Mouse (Mus musculus): ENCODE results near the gene Zfp872. TPM values are rescaled to one million over a fixed set of nuclear protein-coding genes. Genes with fewer than 3 reads are reported as not detected.

Gene Zfp872
- total RNA-seq (2012; rRNA removed) = not detected in 2 replicates
- not detected for polyA plus RNA-seq (2012; ENCODE audit: insufficient read depth in 1 of 2, insufficient read length in 2 of 2, low read depth in 1 of 2, low replicate concordance in 2 of 2, missing spikeins in 1 of 2)

GRCm38 (mm10) chr9:22188025-22188611 is at the start of gene Zfp872:
Zfp872 (plus strand) TSS chr9:22188090.
- TF ChIP-seq SMC3 (IDR thresholded peaks at IDR 0.05; ENCODE audit: low read depth, low read length) (no peak), POLR2AphosphoS2 (IDR thresholded peaks at IDR 0.05; ENCODE audit: low read length) (no peak), ETS1 (IDR thresholded peaks at IDR 0.05; ENCODE audit: low read depth, low read length) (no peak), TBP (IDR thresholded peaks at IDR 0.05; ENCODE audit: low read depth, low read length) (no peak), SIN3A (IDR thresholded peaks at IDR 0.05; ENCODE audit: low read length) (no peak), MXI1 (IDR thresholded peaks at IDR 0.05; ENCODE audit: low read depth, low read length) (no peak), BHLHE40 (IDR thresholded peaks at IDR 0.05; ENCODE audit: borderline replicate concordance, low read depth, low read length) (no peak), POLR2A (IDR thresholded peaks at IDR 0.05; ENCODE audit: control insufficient read depth in 1 of 2, insufficient read depth in 1 of 2, low read depth in 1 of 2, low read length in 2 of 2, poor library complexity in 1 of 2) (no peak), GABPA (IDR thresholded peaks at IDR 0.05; ENCODE audit: low read depth, low read length) (no peak)
- DNase-seq (ENCODE audit: low read depth, low spot score) = no peak
- Histone ChIP-seq H3K9me3 (replicated peaks; ENCODE audit: insufficient read depth, low read length) (no peaks in the 10 kb centered on the region), H3K27me3 (ENCODE audit: control insufficient read depth in 1 of 2, insufficient read depth in 2 of 2, low read length in 2 of 2) (peaks cover 0 to 6% of the 10 kb centered on the region in 2 experiments; a peak in 2 of 4 replicates), H3K9ac (ENCODE audit: control insufficient read depth, low read depth, low read length, poor library complexity, severe bottlenecking) (no peak within 1 kb of the TSS), H3K79me2 (ENCODE audit: control insufficient read depth, insufficient read depth, low read length, poor library complexity) (no peaks in the 10 kb centered on the region), H3K4me1 (ENCODE audit: control insufficient read depth in 1 of 2, insufficient read depth in 2 of 2, low read length in 2 of 2) (no peaks in the 10 kb centered on the region), H3K4me3 (ENCODE audit: control insufficient read depth in 1 of 2, insufficient read depth in 1 of 2, low read depth in 2 of 2, low read length in 2 of 2) (no peak within 1 kb of the TSS), H3K36me3 (ENCODE audit: control insufficient read depth in 1 of 2, insufficient read depth in 2 of 2, low read length in 2 of 2) (no peaks in the 10 kb centered on the region), H3K27ac (ENCODE audit: control insufficient read depth, low read depth, low read length) (no peak within 1 kb of the TSS)

- peak; percentile 82 for DNase-seq (ENCODE audit: low read depth, low spot score)
- Histone ChIP-seq H3K9ac (ENCODE audit: control insufficient read depth, low read depth, low read length, poor library complexity, severe bottlenecking) (no peak overlapping the region), H3K79me2 (ENCODE audit: control insufficient read depth, insufficient read depth, low read length, poor library complexity) (no peaks in the 10 kb centered on the region), H3K36me3 (ENCODE audit: control insufficient read depth in 1 of 2, insufficient read depth in 2 of 2, low read length in 2 of 2) (peaks cover 0 to 33% of the 10 kb centered on the region in 2 experiments; a peak in 2 of 4 replicates), H3K27me3 (ENCODE audit: control insufficient read depth in 1 of 2, insufficient read depth in 2 of 2, low read length in 2 of 2) (no peaks in the 10 kb centered on the region), H3K27ac (ENCODE audit: control insufficient read depth, low read depth, low read length) (no peak overlapping the region), H3K4me3 (ENCODE audit: control insufficient read depth in 1 of 2, insufficient read depth in 1 of 2, low read depth in 2 of 2, low read length in 2 of 2) (no peak overlapping the region), H3K9me3 (replicated peaks; ENCODE audit: insufficient read depth, low read length) (no peaks in the 10 kb centered on the region), H3K4me1 (ENCODE audit: control insufficient read depth in 1 of 2, insufficient read depth in 2 of 2, low read length in 2 of 2) (peaks cover 18 to 36% of the 10 kb centered on the region in 2 experiments)
- TF ChIP-seq USF2 (IDR thresholded peaks at IDR 0.05; ENCODE audit: borderline replicate concordance in 1 of 2, insufficient read depth in 1 of 2, low read depth in 1 of 2, low read length in 2 of 2) = 0 out of 4 replicates have a peak, but pooled peaks of 1 of the 2 experiments have one; percentile 32
- peak; percentile 61 for TF ChIP-seq SMC3 (IDR thresholded peaks at IDR 0.05; ENCODE audit: low read depth, low read length)
- peak; percentile 35 for TF ChIP-seq ZC3H11A (IDR thresholded peaks at IDR 0.05; ENCODE audit: low read depth, low read length)
- peak; percentile 64 for TF ChIP-seq RAD21 (IDR thresholded peaks at IDR 0.05; ENCODE audit: low read depth, low read length)
- TF ChIP-seq MAX (IDR thresholded peaks at IDR 0.05; ENCODE audit: low read length) = peak; percentile 88
- no peak for TF ChIP-seq UBTF (IDR thresholded peaks at IDR 0.05; ENCODE audit: borderline replicate concordance, insufficient read depth, low read depth, low read length)
- TF ChIP-seq MYC (IDR thresholded peaks at IDR 0.05; ENCODE audit: low read depth, low read length) = 0 out of 2 replicates have a peak, but pooled peaks have one; percentile 67
- no peak for TF ChIP-seq POLR2AphosphoS5 (IDR thresholded peaks at IDR 0.05; ENCODE audit: borderline replicate concordance, low read depth, low read length)
- TF ChIP-seq USF1 (IDR thresholded peaks at IDR 0.05; ENCODE audit: low read depth, low read length) = peak; percentile 85
- peak; percentile 89 to 100 (median 97) for TF ChIP-seq CTCF (IDR thresholded peaks at IDR 0.05 in 2 of 3, conservative IDR thresholded peaks at IDR 0.05 in 1 of 3; ENCODE audit: control insufficient read depth in 1 of 3, insufficient read depth in 1 of 3, low read depth in 2 of 3, low read length in 3 of 3, poor library complexity in 1 of 3, severe bottlenecking in 1 of 3)
- no peak for TF ChIP-seq E2F4 (IDR thresholded peaks at IDR 0.05; ENCODE audit: borderline replicate concordance, low read depth, low read length)
- no peak for TF ChIP-seq TAL1 (IDR thresholded peaks at IDR 0.05; ENCODE audit: low read length)
- 0 out of 2 replicates have a peak, but pooled peaks have one; percentile 16 for TF ChIP-seq ZNF384 (IDR thresholded peaks at IDR 0.05; ENCODE audit: low read depth, low read length)
- no peak for TF ChIP-seq MXI1 (IDR thresholded peaks at IDR 0.05; ENCODE audit: low read depth, low read length)
- TF ChIP-seq POLR2AphosphoS2 (IDR thresholded peaks at IDR 0.05; ENCODE audit: low read length) = no peak
- TF ChIP-seq TBP (IDR thresholded peaks at IDR 0.05; ENCODE audit: low read depth, low read length) = no peak
- TF ChIP-seq HCFC1 (IDR thresholded peaks at IDR 0.05; ENCODE audit: low read depth, low read length) = no peak
- TF ChIP-seq ELF1 (IDR thresholded peaks at IDR 0.05; ENCODE audit: low read depth, low read length) = no peak
- TF ChIP-seq TCF12 (IDR thresholded peaks at IDR 0.05; ENCODE audit: low read depth, low read length) = no peak
- no peak for TF ChIP-seq ZKSCAN1 (IDR thresholded peaks at IDR 0.05; ENCODE audit: low read depth, low read length)
- peak; percentile 69; the same call in 1 of the 2 replicates for TF ChIP-seq RCOR1 (IDR thresholded peaks at IDR 0.05; ENCODE audit: low read depth, low read length)
- peak in 1 of 2 experiments; percentile 11; a peak in 1 of 4 replicates for TF ChIP-seq EP300 (IDR thresholded peaks at IDR 0.05; ENCODE audit: low read depth in 1 of 2, low read length in 2 of 2)
Measured at GRCm38 (mm10) chr9:22138480-22138879, 49.4 kb upstream of the Zfp872 start.
